Mouse (Mus musculus) myocyte (in vitro differentiated cells): Measurements from ENCODE around the gene Pnpla5.

ENCODE experiments used
- CEBPB ChIP-seq: IDR thresholded peaks from 2 replicates; pipeline ENCODE4 v1.6.1; 2011; ENCODE audit warnings: mild to moderate bottlenecking, moderate library complexity; ENCODE audit not compliant: poor library complexity, insufficient read depth, severe bottlenecking
- E2F4 ChIP-seq: IDR thresholded peaks from one replicate; pipeline ENCODE4 v1.6.1; 2011; ENCODE audit warnings: mild to moderate bottlenecking, control low read depth, moderate library complexity; ENCODE audit not compliant: insufficient read depth
- MAX ChIP-seq: IDR thresholded peaks from one replicate; pipeline ENCODE4 v1.6.1; 2011; ENCODE audit warnings: low read depth, mild to moderate bottlenecking, control low read depth
- MYOD1 ChIP-seq, 3 experiments: IDR thresholded peaks; one replicate each; pipeline ENCODE4 v1.6.1; 2011; ENCODE audit warnings: control low read depth in 2 of 3, low read depth in 2 of 3, mild to moderate bottlenecking in 2 of 3, moderate library complexity in 1 of 3; ENCODE audit not compliant: insufficient read length in 2 of 3, control insufficient read depth in 1 of 3
- POLR2A ChIP-seq: IDR thresholded peaks from one replicate; pipeline ENCODE4 v1.6.1; 2011; ENCODE audit warnings: low read depth, mild to moderate bottlenecking, control low read depth, moderate library complexity; ENCODE audit not compliant: insufficient read length
- POLR2AphosphoS2 ChIP-seq: IDR thresholded peaks from one replicate; pipeline ENCODE4 v1.6.1; 2011; ENCODE audit warnings: low read depth, control low read depth; ENCODE audit not compliant: insufficient read length
- TCF12 ChIP-seq: IDR thresholded peaks from one replicate; pipeline ENCODE4 v1.6.1; 2011; ENCODE audit warnings: mild to moderate bottlenecking, control low read depth; ENCODE audit not compliant: poor library complexity, insufficient read depth, severe bottlenecking
- USF1 ChIP-seq: IDR thresholded peaks from one replicate; pipeline ENCODE4 v1.6.1; 2011; ENCODE audit warnings: low read depth, mild to moderate bottlenecking, control low read depth, moderate library complexity

DNA sequence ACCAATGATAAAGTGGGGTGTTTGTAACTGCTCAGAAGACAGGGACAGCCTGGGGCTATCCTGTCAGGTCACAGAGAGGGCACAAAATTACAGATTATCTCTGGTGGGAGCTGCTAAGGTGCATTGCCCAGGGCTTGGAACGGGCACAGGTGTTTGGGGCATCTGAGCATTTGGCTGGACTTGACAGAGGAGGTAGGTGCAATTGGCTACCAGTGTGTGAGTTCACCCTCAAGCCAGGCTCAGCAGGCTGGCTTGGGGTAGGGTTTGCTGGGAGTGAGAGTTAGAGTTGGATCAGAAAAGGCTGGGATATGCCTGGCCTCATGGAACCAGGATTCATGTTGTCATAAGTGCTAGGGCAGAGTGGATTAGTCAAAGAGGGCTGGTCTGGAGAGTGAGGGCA lies 46.5 kb upstream of the Pnpla5 start:
- no peak for TF ChIP-seq E2F4
- no peak for TF ChIP-seq POLR2A
- no peak for TF ChIP-seq TCF12
- TF ChIP-seq MAX, result no peak
- TF ChIP-seq POLR2AphosphoS2, result no peak
- TF ChIP-seq USF1, result no peak
- TF ChIP-seq MYOD1 (IDR thresholded peaks at IDR 0.05; ENCODE audit: control insufficient read depth in 1 of 3, insufficient read length in 2 of 3, low read depth in 2 of 3), result no peak
- no peak for TF ChIP-seq CEBPB
